Mouse (Mus musculus) thymus, postnatal 0 days (tissue): ENCODE measurements at regions not wholly inside any gene's neighbourhood (a gene's known extent, or its start where the extent isn't known, plus 50 kb on each side); places are given as distances from the start of the nearest gene placed in this dataset.

Experiments used
- DNase-seq: peaks from one replicate; pipeline ENCODE4 v3.0.0-alpha.2; 2015; ENCODE audit warnings: low spot score

GRCm38 (mm10) chr8:78004891-78005290, 208.2 kb upstream of the Ttc29 start:
- no peak for DNase-seq

DNA sequence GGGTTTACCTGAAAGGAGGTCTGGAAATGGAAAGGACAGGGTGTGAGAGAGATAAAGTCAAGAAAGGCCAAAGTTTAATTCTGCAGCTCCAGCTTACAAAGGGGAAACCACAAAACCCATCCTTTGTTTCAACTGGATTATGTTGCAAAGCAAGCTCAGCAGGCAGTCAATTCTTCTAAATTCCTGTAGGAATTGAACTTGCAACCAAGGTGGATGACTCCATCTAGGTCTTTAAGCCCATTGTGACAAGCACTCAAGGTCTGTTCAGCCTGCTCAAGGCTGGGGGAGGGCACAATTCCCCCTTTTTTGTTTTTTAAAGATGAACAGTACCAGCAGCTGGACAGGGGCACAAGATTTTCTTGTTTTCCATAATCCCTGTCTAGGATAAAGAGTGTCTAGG, 200.0 kb upstream of the Ttc29 start:
- no peak for DNase-seq

DNA sequence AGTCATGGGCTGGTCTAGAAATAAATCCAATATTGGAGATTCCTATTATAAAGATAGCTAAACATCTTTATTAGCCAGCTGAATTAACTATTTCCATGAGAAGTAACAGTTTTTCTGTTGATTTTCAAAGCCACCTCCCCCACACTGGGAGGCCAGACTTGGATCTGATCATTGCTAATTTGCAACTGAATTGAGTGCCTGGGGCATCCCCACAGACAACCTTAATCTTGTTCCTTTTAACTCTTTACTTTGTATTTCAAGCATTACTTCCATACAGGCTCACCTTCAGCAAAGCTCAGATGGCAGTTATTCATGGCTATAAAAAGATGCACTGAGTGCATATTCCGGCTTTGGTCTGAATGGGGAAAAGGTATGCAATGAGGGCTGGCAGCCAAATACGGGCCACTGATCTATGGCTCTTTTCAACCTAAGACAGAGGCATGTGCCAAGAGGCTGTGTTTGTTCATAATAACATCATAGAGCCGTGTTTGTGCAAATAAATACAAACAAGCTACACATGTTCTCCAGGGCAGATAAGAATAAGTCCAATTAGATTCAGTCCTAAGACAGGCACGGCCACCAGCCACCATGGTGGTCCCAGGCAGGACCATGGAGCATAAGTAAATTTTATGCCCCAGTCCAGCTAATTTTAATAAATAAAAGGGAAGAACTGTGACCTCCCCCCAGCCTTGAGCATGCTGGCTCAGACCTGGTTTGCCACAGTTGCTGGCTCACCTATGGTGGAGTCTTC, 194.5 kb upstream of the Ttc29 start:
- no peak for DNase-seq

DNA sequence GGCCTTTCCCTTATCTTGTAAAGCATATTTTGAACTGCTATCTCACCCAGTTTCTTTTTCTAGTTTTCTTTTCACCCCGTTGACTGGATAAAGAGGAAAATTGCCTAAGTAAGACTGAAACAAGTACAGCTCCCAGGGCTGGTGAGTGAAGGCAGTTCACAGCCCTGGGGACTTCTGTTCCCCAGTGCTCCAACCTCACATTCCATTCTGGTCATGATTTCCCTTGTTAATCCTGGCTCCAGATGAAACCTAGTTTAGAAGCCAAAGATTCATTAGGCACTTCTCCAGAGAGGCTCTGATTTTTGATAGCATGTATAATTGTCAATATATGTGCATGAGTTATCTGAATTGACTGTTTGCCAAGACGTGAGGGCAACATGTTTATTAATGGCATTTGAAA, 191.6 kb upstream of the Ttc29 start:
- no peak for DNase-seq

DNA sequence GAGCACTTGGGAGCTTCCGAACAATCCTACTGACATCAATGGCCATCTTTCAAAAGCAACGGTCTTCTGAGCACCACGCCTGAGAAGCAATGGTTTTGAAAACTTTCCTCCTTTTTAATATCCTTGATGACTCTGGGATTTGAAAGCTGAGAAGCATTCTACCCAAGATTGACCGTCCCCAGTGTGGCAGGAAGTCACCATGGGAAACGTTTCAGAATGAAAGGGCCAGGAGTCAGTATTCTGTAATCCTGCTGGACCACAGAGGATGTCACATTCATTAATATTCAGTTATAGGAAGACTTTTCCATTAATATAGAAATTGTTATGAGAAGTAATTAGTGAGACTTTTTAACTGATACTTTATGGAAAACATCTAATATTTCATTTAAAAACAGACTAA, 190.1 kb upstream of the Ttc29 start:
- DNase-seq, result no peak

DNA sequence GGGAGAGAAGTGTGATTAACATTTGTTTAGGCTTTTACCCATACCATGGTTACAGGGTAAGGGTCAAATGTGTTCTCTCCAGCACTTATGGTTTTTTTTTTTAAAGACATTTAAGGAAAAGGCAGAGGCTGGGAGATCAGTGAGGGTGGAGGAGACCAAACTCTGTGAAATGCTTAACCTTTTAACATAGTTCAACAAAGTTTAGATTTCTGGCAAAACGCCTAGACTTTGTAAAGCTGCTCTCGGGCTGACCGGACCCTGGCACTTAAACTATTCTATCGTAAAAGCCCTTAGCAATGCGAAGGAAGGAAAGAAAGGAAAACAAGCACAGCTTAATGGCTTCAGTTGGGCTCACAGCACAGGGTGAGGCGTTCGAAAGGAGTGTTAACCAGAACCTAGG, 189.6 kb upstream of the Ttc29 start:
- DNase-seq, result no peak

DNA sequence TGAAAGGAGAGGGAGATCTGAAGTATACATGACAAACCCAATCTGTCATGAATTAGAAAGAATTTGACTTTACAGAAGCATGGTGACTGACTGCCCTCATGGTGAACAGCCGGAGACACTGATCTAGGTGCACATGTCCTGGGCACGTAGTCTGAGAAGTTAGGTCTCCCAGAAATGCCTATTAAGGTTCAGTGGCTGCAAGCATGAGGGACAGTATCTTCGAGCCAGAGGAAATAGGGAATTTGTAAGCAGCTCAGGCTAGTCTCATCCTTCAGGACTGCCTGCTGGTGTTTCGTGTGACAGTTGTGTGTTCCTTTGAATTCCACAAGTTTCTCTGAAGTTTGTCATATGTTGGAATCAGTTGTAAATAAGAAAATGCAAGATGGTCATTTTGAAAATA, 189.2 kb upstream of the Ttc29 start:
- no peak for DNase-seq

- DNase-seq, result no peak
Observed at GRCm38 (mm10) chr8:78024964-78025363, 188.1 kb upstream of the Ttc29 start.

DNA sequence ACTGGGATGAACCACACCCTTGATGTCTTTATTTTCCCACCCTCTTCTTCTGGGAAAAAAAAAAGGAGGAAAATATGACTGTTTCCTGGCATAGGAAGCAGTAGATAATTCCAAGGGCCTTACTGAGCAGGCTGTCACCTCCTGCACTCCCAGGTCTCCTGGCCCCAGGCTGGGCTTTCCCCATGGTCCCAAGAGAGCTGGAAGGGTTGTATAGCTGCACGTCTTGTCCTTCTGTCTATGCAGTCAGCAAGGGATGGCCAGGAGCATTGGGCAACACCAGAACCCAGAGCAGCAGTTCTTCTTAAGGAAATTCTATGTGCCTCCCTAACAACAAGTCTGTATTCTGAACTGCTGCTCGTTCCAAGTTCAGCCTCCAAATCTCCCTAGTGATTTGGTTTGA, 185.7 kb upstream of the Ttc29 start:
- DNase-seq, result no peak

- DNase-seq, result no peak
Observed at GRCm38 (mm10) chr8:78028928-78029327, 184.2 kb upstream of the Ttc29 start.

- no peak for DNase-seq
Observed at GRCm38 (mm10) chr8:78031811-78032210, 181.3 kb upstream of the Ttc29 start.

DNA sequence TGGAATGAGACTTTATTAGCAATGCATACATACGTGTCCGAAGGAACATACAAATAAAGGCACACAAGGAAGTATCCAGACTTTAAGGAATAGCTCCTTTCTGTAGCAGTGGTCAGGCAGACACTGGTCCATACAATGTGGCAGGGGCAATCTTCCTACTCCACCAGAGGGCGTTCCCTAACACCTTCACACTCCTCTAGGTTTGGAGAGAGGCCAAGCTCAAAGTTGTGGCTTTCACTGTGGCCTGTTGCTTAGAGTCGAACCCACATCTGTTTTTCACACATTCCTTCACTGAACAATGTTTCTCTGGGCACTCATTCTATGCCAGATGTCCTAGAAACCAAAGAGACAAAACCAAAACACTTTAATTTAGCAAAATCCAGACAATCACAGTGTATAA, 178.4 kb upstream of the Ttc29 start:
- no peak for DNase-seq

- DNase-seq, result no peak
Observed at GRCm38 (mm10) chr8:78037218-78037617, 175.9 kb upstream of the Ttc29 start.

GRCm38 (mm10) chr8:78046691-78047090, 166.4 kb upstream of the Ttc29 start:
- no peak for DNase-seq

GRCm38 (mm10) chr8:78050768-78051167, 162.3 kb upstream of the Ttc29 start:
- DNase-seq, result no peak

DNA sequence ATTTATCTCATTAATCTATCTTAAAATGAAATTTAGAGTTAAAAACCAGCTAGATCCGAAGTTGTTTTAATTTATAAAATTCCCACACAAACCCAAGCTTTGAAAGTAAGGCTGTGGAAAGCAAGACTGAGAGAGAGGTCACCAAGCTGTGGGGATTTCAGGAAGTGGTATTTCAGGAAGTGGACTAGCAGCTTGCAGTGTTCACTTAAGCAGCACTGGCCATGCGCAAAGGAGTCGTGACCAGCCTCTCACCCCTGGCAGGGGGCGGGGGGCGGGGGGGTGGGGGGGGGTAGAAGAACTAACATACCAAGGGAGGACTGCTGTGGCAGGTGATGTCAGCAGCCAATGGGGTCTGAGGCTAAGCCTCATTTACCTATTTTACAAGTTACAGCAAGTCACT, 158.7 kb upstream of the Ttc29 start:
- no peak for DNase-seq

DNA sequence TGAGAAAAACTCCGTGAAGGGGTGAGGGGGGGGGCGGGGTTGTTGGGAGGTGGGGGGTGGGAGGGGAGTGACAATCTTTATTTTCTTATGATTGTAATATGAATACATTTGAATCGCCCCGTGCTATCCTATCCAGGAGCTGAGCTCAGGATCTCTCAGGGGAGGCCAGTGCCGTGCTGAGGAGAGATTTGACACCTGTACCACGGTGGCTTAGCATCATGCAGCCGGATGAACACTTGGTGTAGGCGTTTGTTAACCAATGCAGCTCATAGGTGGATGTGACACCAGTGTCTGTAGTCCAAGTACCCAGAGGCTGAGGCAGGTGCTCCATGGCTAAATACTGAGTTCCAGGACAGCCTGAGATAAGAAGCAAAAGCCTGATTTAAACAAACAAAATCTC, 158.2 kb upstream of the Ttc29 start:
- no peak for DNase-seq

DNA sequence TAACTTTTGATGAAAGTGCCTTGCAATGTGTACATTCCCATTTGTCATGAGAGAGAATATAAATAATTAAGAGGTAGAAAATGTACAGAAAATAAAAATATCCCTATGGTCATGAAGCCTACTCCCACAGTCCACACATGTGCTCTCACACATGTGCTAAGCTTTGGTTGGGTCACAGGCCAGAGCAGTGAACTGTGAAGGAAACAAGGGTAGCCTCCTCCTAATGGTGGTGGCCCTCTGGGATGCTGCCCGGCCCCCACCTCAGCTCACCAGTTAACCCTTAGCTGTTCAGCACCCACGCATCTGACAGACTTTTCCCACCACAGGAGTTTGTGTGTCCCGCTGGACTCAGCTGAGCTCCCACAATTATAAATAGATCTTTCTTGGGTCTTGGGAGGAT, 157.6 kb upstream of the Ttc29 start:
- no peak for DNase-seq

DNA sequence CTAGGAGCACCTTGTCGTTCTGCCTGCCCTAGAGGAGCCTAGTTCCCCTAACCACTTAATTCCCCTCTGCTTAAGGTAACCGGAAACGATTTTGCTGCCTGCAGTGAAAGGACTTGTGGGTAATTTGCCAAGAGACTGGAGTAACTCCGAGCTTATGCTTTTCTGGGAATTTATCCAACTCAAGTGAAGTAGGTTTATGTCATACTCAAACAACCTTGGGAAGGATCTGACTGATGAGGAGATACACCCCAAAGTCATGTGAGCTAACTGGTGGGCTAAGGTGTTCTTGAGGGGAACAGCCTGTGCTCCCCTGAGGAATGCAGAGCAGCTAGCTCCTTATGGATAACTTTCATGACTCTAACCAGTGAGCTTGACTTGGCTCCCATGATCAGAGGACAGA, 155.7 kb upstream of the Ttc29 start:
- no peak for DNase-seq

DNA sequence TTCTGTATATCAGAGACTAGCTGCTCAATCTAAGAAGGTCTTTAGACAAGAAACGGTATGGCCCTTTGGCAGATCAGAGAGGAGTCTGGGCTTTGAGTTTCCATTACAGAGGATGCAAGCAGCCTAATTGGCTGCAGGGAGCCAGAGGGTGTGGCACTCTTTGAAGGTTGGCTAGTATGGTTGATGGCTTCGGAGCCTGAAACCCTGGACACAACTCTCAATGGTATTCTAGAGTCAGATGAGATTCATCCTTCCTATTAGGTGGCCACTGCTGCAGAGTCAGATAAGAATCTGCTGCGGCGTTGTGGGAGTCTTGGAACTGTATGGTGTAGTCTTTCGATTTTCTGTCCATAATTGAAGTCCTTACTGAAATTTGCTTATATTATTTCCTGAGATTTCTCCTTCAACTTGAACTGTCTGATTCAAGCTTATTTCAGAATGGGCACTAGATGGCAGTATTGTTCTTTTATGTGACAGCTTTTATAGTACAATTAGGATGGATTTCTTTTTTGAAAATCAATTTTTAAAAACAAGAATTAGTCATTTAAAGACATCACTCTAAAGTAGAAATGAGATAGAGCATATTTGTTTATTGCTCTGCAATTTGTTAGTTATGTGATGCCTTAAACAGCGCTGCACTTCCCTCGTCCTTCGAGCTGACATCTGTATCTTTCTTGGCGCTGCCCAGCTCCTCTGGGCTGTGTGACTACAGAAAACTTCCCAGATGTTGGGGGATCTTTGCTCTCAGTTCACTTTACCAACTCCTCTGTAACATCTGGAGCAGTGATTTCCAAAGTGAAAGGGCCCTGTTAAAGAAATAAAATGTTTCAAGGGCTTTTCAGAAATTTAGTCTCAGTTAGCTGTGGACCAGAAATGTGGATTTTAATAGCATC, 151.0 kb upstream of the Ttc29 start:
- DNase-seq, result peak; percentile 18

DNA sequence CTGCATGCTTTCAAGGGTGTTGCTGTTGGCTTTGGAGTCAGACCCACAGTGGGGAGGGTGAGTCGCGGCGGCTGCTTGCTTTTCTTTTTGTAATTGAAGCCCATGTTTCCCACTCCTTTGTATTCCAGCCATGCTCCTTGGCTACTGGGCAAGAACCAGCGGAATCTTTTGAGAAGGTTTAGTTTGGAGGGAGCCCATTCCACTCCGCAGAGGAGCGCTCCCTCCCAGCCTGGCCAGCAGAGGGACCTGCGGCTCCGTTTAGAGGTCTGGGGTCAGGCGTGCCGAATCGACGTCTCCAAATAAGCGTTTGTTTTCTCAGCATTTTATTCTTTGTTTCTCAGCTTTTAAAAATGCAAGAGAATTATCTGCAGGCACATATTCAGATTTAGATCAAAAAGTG, 149.6 kb upstream of the Ttc29 start:
- DNase-seq, result no peak

DNA sequence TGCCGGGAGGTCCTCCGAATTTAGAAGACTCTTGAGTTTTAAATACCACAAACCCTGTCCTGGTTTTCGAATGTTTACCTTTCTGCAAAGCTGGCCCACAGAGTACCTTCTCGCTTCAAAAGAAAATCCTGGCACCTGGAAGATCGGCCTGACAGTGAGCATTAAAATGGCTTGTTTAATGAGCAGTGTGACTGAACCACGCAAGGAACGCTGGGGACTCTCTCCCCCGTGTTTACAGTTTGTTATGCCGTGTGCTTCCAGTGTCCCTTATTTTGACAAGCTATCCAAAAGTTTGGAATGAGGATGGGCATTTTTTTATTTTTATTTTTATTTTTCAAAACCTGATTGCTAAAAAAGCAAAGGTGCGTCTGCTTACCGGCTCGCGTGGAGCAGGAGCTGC, 148.9 kb upstream of the Ttc29 start:
- no peak for DNase-seq
